Mouse (Mus musculus): ENCODE results near the gene Gm37240. TPM values are rescaled to one million over a fixed set of nuclear protein-coding genes. Genes with fewer than 3 reads are reported as not detected.

Gene Gm37240
- polyA plus RNA-seq, 1 experiment from 2014 or later = 0.52 TPM

DNA sequence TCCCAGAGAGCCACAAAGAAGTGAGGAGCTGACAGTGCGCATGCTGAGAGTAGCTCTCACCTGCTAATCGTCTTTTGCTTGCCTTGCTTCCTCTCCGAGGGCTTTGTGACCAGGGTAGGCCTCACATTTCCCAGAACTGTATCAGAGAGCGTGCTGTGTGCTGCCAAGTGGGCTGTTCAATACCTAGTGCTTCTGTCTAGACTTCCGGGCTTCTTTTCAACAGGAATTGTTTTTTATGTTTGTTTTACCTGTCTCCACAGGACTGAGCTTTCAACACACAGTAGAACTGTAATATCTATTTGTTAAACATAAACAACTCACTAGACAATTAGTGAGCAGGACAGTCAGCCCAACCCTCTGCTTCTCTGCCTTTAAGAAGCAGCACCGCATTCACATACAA lies 42.0 kb downstream of the Gm37240 start:
- Histone ChIP-seq H3K4me2 (replicated peaks; ENCODE audit: low read depth, low read length) (no peak overlapping the region), H3K27ac (ENCODE audit: low read depth, low read length) (no peak overlapping the region), H3K9ac (ENCODE audit: low read depth, low read length) (no peak overlapping the region), H3K4me1 (replicated peaks; ENCODE audit: control insufficient read depth, insufficient read depth, low read length) (no peaks in the 10 kb centered on the region), H3K4me3 (ENCODE audit: low read depth, low read length) (no peak overlapping the region), H3K27me3 (ENCODE audit: control insufficient read depth, insufficient read depth, low read length) (no peaks in the 10 kb centered on the region), H3K9me3 (ENCODE audit: control insufficient read depth, low read length) (no peaks in the 10 kb centered on the region), H3K36me3 (ENCODE audit: control insufficient read depth, insufficient read depth, low read length) (no peaks in the 10 kb centered on the region)
- WGBS = 86% methylated on average over 6 of the region's 6 CpGs
- ATAC-seq (ENCODE audit: low FRiP score) (no peak), DNase-seq (ENCODE audit: low spot score) (no peak)

DNA sequence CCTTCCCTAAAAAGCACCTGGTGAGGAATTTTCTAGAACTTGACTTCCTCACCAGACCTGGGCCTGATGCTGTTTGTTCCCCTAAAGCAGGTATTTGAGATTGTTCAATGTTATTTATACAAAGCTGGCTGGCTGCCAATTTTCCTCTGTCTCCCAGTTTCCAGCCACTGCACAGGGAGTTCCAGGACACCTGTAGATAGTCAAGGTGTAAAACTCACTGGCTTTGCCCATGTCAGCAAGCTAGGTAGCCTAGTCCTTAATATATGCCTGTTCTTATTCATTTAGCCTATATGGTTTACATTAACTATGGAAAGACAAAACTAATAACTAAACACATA lies 44.5 kb downstream of the Gm37240 start:
- H3K9me3 ChIP-seq (ENCODE audit: control insufficient read depth, low read length) = no peaks in the 10 kb centered on the region
- H3K27me3 ChIP-seq (ENCODE audit: control insufficient read depth, insufficient read depth, low read length) = no peaks in the 10 kb centered on the region
- DNase-seq (ENCODE audit: low spot score) (no peak), ATAC-seq (ENCODE audit: low FRiP score) (no peak)
- H3K27ac ChIP-seq (ENCODE audit: low read depth, low read length) = no peak overlapping the region
- no peaks in the 10 kb centered on the region for H3K36me3 ChIP-seq (ENCODE audit: control insufficient read depth, insufficient read depth, low read length)
- no peaks in the 10 kb centered on the region for H3K4me1 ChIP-seq (replicated peaks; ENCODE audit: control insufficient read depth, insufficient read depth, low read length)
- no peak overlapping the region for H3K9ac ChIP-seq (ENCODE audit: low read depth, low read length)
- no peak overlapping the region for H3K4me2 ChIP-seq (replicated peaks; ENCODE audit: low read depth, low read length)
- H3K4me3 ChIP-seq (ENCODE audit: low read depth, low read length) = no peak overlapping the region

DNA sequence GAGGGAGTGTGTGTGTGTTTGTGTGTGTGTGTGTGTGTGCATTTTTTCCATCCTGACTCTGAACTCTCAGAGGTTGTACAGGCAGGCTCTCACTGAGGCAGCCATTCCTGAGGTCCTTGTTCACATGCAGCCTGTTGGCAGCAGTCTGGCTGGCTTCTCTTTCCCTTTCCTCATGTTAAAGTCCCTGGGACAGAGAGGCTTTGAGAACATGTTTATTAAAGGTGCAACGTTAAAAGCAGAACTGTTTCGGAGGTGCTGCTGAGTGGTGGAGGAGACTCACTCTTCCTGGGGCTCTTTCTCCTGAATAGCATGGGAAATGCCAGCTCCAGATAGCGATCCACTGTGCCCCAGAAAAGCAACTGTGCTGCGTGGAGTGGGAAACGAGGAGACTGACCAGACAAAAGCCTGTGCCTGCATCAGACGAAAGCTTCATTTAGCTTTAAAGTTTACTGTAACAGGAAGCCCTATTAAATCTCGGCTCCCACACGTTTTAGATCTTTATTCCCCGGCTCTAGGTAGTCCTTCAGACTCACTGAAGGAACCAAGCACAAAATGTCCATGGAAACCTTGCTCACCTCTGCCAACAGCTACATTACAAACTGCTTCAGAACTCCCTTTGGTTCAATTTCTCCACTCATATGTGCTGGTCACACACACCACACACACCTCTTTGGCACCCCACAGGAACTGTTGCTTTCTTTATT lies 45.0 kb downstream of the Gm37240 start:
- WGBS = 61% methylated on average over 9 of the region's 9 CpGs

DNA sequence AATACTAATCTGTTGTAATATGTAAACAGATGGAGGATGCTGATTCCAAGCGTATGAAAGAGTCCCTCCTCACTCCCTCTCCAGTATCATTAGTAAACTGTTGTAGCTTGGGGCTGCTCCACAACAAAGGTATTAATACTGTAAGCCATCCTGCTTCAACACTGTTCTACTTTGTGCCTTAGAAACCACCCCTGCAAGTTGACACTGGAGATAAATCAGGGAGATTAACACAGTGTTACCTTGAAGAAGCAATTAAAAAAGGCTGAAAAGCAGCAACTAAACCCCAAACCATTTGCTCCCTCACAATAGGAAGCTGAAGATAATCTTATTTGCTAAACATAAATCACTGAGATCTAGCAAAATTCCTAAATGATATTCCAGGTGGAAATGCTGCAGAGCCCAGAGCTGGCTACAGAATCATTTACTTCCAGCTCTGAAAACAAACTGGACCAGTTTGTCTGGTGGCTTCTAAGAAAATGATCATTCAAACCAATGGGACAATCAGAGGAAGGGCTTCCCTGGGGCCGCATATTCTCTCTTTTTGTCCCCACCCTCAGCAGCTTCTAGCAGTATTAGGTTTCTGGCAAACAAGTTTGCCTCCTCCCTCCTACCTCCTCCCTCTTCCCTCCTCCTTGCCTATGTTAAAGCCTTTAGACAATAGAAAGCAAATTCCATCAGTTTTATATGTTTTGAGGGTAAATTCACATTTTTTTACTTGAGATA lies 45.7 kb downstream of the Gm37240 start:
- DNase-seq (ENCODE audit: low spot score) (no peak), ATAC-seq (ENCODE audit: low FRiP score) (no peak)
- Histone ChIP-seq H3K36me3 (ENCODE audit: control insufficient read depth, insufficient read depth, low read length) (no peaks in the 10 kb centered on the region), H3K9me3 (ENCODE audit: control insufficient read depth, low read length) (no peaks in the 10 kb centered on the region), H3K27me3 (ENCODE audit: control insufficient read depth, insufficient read depth, low read length) (no peaks in the 10 kb centered on the region), H3K4me2 (replicated peaks; ENCODE audit: low read depth, low read length) (no peak overlapping the region), H3K27ac (ENCODE audit: low read depth, low read length) (no peak overlapping the region), H3K9ac (ENCODE audit: low read depth, low read length) (no peak overlapping the region), H3K4me3 (ENCODE audit: low read depth, low read length) (no peak overlapping the region), H3K4me1 (replicated peaks; ENCODE audit: control insufficient read depth, insufficient read depth, low read length) (no peaks in the 10 kb centered on the region)
- WGBS = 42% methylated on average over 2 of the region's 2 CpGs

More for the DNA sequence above, 45.0 kb downstream of the Gm37240 start:
- Histone ChIP-seq H3K9ac (ENCODE audit: low read depth, low read length) (no peak overlapping the region), H3K27me3 (ENCODE audit: control insufficient read depth, insufficient read depth, low read length) (no peaks in the 10 kb centered on the region), H3K27ac (ENCODE audit: low read depth, low read length) (no peak overlapping the region), H3K36me3 (ENCODE audit: control insufficient read depth, insufficient read depth, low read length) (no peaks in the 10 kb centered on the region), H3K9me3 (ENCODE audit: control insufficient read depth, low read length) (no peaks in the 10 kb centered on the region), H3K4me2 (replicated peaks; ENCODE audit: low read depth, low read length) (no peak overlapping the region), H3K4me1 (replicated peaks; ENCODE audit: control insufficient read depth, insufficient read depth, low read length) (no peaks in the 10 kb centered on the region), H3K4me3 (ENCODE audit: low read depth, low read length) (no peak overlapping the region)
- ATAC-seq (ENCODE audit: low FRiP score) = no peak
- no peak for DNase-seq (ENCODE audit: low spot score)

DNA sequence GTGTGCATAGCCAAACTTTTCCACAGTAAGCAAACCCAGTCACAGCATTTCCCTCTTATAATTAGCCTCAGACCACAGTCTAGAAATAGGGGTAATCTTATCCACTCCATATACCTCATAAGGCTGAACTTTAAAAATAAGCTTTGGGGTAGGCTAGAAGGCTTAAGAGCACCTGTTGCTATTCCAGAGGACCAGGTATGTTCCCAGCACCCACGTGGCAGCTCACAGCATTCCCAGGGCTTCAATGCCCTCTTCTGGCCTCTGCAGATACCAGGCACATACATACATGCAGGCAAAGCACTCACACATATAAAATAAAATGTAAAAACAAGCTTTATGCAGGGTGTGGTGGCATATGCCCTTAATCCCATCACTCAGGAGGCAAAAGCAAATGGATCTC lies 53.7 kb downstream of the Gm37240 start:
- Histone ChIP-seq H3K4me2 (replicated peaks; ENCODE audit: low read depth, low read length) (no peak overlapping the region), H3K27ac (ENCODE audit: low read depth, low read length) (no peak overlapping the region), H3K4me3 (ENCODE audit: low read depth, low read length) (no peak overlapping the region), H3K27me3 (ENCODE audit: control insufficient read depth, insufficient read depth, low read length) (no peaks in the 10 kb centered on the region), H3K36me3 (ENCODE audit: control insufficient read depth, insufficient read depth, low read length) (no peaks in the 10 kb centered on the region), H3K4me1 (replicated peaks; ENCODE audit: control insufficient read depth, insufficient read depth, low read length) (no peaks in the 10 kb centered on the region), H3K9ac (ENCODE audit: low read depth, low read length) (no peak overlapping the region), H3K9me3 (ENCODE audit: control insufficient read depth, low read length) (no peaks in the 10 kb centered on the region)
- ATAC-seq (ENCODE audit: low FRiP score) (no peak), DNase-seq (ENCODE audit: low spot score) (no peak)
- 85% methylated on average over 1 of the region's 1 CpGs for WGBS

DNA sequence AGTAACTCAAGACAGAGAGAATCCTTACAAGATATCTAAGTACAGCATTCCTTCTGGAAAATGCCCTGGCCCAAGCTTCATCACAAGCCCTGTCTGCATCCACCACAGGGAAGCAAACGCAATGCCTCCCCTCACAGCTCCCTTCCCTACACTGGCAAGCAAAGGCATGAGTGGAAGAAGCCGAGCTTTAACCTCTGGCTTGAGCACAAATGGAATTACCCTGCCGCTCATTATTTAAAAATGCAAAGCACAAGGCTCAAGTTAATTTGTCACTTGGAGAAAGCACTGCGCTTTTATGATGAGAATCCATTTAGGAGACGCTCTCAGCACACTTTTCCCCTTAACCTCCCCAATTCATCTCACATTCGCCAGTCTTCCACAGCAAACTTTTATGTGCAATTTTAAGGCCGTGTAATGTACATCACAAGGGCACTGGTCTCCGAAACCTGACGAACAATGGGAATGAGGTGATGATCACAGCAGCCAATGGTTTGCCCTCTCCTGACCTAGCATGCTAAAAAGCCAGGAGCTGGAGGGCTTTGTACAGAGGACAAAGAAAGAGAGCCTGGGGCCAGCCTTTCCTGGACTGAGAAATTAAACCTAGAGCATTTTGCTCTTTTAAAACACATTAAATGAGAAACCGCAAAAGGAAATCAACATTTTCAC lies 54.7 kb downstream of the Gm37240 start:
- H3K27ac ChIP-seq (ENCODE audit: low read depth, low read length) = no peak overlapping the region

DNA sequence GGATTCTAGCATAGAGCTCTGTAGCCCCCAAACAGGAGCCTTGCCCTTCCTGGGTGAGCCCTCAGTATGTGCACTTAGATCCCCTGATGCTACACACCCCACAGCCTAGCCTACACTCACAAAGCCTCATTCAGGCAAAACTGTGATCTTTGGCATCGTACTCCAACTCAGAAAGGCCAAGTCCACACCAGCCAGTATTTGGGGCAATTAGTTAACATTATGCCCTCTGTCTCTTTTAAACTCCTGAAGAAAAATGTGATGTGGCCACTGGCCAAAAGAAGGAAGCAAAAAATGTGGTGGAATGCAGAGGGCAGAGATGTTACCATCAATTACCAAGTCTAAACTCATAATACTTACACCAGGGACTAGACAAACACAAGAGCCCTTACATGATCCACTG lies 55.5 kb downstream of the Gm37240 start:
- Histone ChIP-seq H3K9ac (ENCODE audit: low read depth, low read length) (no peak overlapping the region), H3K27ac (ENCODE audit: low read depth, low read length) (no peak overlapping the region), H3K4me2 (replicated peaks; ENCODE audit: low read depth, low read length) (no peak overlapping the region), H3K4me1 (replicated peaks; ENCODE audit: control insufficient read depth, insufficient read depth, low read length) (no peaks in the 10 kb centered on the region), H3K9me3 (ENCODE audit: control insufficient read depth, low read length) (no peaks in the 10 kb centered on the region), H3K4me3 (ENCODE audit: low read depth, low read length) (no peak overlapping the region), H3K27me3 (ENCODE audit: control insufficient read depth, insufficient read depth, low read length) (no peaks in the 10 kb centered on the region), H3K36me3 (ENCODE audit: control insufficient read depth, insufficient read depth, low read length) (no peaks in the 10 kb centered on the region)
- WGBS = 88% methylated on average over 1 of the region's 1 CpGs
- DNase-seq (ENCODE audit: low spot score) (no peak), ATAC-seq (ENCODE audit: low FRiP score) (no peak)

More for the DNA sequence above, 54.7 kb downstream of the Gm37240 start:
- H3K9me3 ChIP-seq (ENCODE audit: control insufficient read depth, low read length) = no peaks in the 10 kb centered on the region
- H3K36me3 ChIP-seq (ENCODE audit: control insufficient read depth, insufficient read depth, low read length) = no peaks in the 10 kb centered on the region
- ATAC-seq (ENCODE audit: low FRiP score) = no peak
- no peaks in the 10 kb centered on the region for H3K4me1 ChIP-seq (replicated peaks; ENCODE audit: control insufficient read depth, insufficient read depth, low read length)
- no peak overlapping the region for H3K4me3 ChIP-seq (ENCODE audit: low read depth, low read length)
- 58% methylated on average over 10 of the region's 10 CpGs for WGBS
- DNase-seq (ENCODE audit: low spot score) = peak; percentile 10
- H3K4me2 ChIP-seq (replicated peaks; ENCODE audit: low read depth, low read length) = no peak overlapping the region
- H3K9ac ChIP-seq (ENCODE audit: low read depth, low read length) = no peak overlapping the region
- H3K27me3 ChIP-seq (ENCODE audit: control insufficient read depth, insufficient read depth, low read length) = no peaks in the 10 kb centered on the region

DNA sequence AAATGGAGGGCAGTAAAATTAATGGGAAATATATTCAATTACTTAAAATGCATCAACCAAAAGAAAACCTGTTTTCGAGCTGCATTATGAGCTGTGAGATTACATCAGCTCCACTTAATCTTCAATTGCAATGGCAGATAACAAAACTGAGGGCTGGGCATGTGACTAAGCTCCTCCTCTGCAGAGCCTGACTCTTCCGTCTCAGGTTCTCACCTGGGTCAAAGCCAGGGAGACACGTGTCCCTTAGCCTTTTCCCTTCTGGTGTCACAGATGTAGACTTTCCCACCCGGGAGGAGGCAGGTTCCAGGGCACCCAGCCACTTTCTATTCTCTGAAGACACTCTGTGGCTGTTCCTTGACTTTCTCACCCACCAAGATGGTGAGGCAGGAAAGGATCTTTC lies 58.3 kb downstream of the Gm37240 start:
- ATAC-seq (ENCODE audit: low FRiP score) (no peak), DNase-seq (ENCODE audit: low spot score) (no peak)
- H3K9ac ChIP-seq (ENCODE audit: low read depth, low read length) = no peak overlapping the region

DNA sequence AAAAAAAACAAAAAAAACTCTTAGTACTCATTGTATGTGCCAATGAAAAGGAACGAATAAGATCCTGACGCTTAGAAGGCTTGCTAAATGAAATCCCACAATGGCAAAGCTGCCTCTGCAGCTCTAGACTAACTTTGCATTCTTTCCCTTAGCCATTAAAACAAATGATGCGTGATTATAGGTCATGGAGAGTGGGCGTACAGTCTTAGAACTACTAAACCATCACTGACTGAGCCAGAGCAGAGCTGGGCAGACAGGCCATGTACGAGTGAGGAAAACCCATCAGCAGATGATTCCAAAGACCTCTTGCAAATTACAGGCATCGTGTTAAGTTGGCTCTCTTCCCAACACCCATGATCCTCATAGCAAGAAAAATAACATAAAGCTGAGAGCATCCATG lies 59.5 kb downstream of the Gm37240 start:
- DNase-seq (ENCODE audit: low spot score) (no peak), ATAC-seq (ENCODE audit: low FRiP score) (no peak)
- H3K9ac ChIP-seq (ENCODE audit: low read depth, low read length) = no peak overlapping the region
- H3K27me3 ChIP-seq (ENCODE audit: control insufficient read depth, insufficient read depth, low read length) = no peaks in the 10 kb centered on the region
- H3K9me3 ChIP-seq (ENCODE audit: control insufficient read depth, low read length) = no peaks in the 10 kb centered on the region
- no peak overlapping the region for H3K4me2 ChIP-seq (replicated peaks; ENCODE audit: low read depth, low read length)
- H3K36me3 ChIP-seq (ENCODE audit: control insufficient read depth, insufficient read depth, low read length) = no peaks in the 10 kb centered on the region
- H3K4me3 ChIP-seq (ENCODE audit: low read depth, low read length) = no peak overlapping the region
- 78% methylated on average over 6 of the region's 6 CpGs for WGBS
- H3K27ac ChIP-seq (ENCODE audit: low read depth, low read length) = no peak overlapping the region
- H3K4me1 ChIP-seq (replicated peaks; ENCODE audit: control insufficient read depth, insufficient read depth, low read length) = no peaks in the 10 kb centered on the region

More for the DNA sequence above, 58.3 kb downstream of the Gm37240 start:
- no peak overlapping the region for H3K4me2 ChIP-seq (replicated peaks; ENCODE audit: low read depth, low read length)
- no peaks in the 10 kb centered on the region for H3K4me1 ChIP-seq (replicated peaks; ENCODE audit: control insufficient read depth, insufficient read depth, low read length)
- H3K4me3 ChIP-seq (ENCODE audit: low read depth, low read length) = no peak overlapping the region
- WGBS = 80% methylated on average over 4 of the region's 4 CpGs
- no peak overlapping the region for H3K27ac ChIP-seq (ENCODE audit: low read depth, low read length)
- no peaks in the 10 kb centered on the region for H3K27me3 ChIP-seq (ENCODE audit: control insufficient read depth, insufficient read depth, low read length)
- no peaks in the 10 kb centered on the region for H3K36me3 ChIP-seq (ENCODE audit: control insufficient read depth, insufficient read depth, low read length)
- H3K9me3 ChIP-seq (ENCODE audit: control insufficient read depth, low read length) = no peaks in the 10 kb centered on the region

Data from hindbrain, embryonic 11.5 days (tissue).